Mouse (Mus musculus) gastrocnemius, adult 2 months (tissue): ENCODE data around the gene Mrpl43. TPM values are rescaled to one million over a fixed set of nuclear protein-coding genes. Genes with fewer than 3 reads are reported as not detected.
A peak's percentile ranks its signal among the peaks of the same experiment; 100 is the strongest.
"Not testable (repeated sequence)": the region's sequence is repeated elsewhere in the genome, so short reads cannot be mapped to it uniquely, and the experiment has no call there.

Experiments used
- DNase-seq: peaks from one replicate; pipeline ENCODE4 v3.0.0; 2022
- H3K27ac ChIP-seq: fragments of 200-600 bp; 2 replicates; pipeline ENCODE4 v1.8.1; 2022; ENCODE audit warnings: mild to moderate bottlenecking
- H3K4me3 ChIP-seq: fragments of 200-600 bp; 2 replicates; pipeline ENCODE4 v1.8.1; 2022; ENCODE audit warnings: mild to moderate bottlenecking, moderate library complexity
- CTCF ChIP-seq: fragments of 200-600 bp; IDR thresholded peaks from 2 replicates; pipeline ENCODE4 v1.8.1; 2022; ENCODE audit warnings: antibody characterized with exemption, mild to moderate bottlenecking, moderate library complexity
- intact Hi-C: fragments of 180-260 bp; cut with DNase I; formaldehyde crosslinking; loops from one replicate; pipeline ENCODE4 v1.15.1; 2025
- total RNA-seq, 2 experiments: library from RNA; stranded (reverse); gene quantifications; 2 replicates each; pipeline ENCODE4 v1.2.3; 2021

Gene Mrpl43
- total RNA-seq, 2 experiments from 2014 or later, result 31.0 to 42.5 TPM

DNA sequence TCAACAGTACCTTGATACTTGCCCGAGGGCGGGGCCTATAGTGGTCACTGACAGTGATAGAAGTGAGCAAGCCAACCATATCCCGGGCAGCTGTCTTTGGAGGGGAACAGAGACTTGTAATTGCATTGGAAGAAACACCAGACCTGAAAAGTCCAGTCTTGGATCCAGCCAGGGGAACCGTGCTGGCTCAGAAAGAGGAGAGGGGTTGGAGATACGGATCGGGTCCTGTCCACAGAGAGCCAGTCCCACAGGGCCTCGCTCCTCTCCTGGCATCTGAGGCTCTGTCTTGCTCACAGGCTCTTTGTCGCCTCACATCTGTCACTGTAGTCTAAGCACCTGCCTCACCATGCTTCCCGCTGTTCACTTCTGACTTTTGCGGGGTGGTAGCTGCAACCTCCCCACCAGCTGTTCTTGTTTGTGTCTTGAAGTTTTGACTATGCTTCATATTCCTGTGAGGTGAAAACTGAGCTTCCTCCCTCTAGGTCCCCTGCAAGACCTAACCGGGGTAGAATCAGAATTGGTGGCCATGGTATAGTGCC is 38.2 kb upstream of the Mrpl43 start:
- no peak for TF ChIP-seq CTCF
- H3K4me3 ChIP-seq, result peak overlapping the region; percentile 76

DNA sequence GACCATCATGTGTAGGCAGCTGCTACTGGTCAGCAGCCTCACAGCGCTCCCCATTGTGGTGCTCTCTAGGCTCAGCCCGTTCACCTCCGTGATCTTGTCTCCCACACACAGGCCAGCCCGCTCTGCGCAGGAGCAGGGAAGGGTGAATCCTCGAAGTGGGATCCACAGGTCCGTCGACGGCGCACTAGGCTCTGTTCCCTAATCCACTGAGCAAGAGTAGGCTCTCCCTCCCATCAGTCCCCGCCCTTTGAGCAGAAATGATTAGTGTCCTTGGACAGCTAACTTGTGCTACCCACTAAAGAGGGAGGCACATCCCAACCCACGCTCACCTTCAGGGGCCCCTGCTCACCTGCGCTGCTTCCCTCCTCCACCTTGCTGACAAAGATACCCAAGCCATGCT is 34.0 kb upstream of the Mrpl43 start:
- H3K4me3 ChIP-seq, result no peak overlapping the region
- DNase-seq, result peak; percentile 16
- no peak for TF ChIP-seq CTCF
- peak overlapping the region; percentile 24 for H3K27ac ChIP-seq
- intact Hi-C loops, result no loop called here

More for the DNA sequence above, 38.2 kb upstream of the Mrpl43 start:
- peak; percentile 71 for DNase-seq
- intact Hi-C loops, result no loop called here
- peak overlapping the region; percentile 99 for H3K27ac ChIP-seq

DNA sequence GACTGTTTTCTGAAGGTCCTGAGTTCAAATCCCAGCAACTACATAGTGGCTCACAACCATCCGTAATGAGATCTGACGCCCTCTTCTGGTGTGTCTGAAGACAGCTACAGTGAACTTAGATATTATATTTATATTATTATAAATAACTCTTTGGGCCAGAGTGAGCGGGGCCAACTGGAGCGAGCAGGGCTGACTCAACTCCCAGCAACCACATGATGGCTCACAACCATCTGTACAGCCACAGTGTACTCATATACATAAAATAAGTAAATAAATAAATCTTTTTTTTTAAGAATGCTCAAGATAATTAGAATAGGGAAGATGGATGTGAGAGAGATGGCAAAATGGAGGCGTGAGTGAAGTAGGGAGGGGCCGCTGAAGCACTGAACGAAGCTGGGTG is 32.0 kb upstream of the Mrpl43 start:
- intact Hi-C loops, DNase-seq, H3K27ac ChIP-seq, H3K4me3 ChIP-seq: not testable (repeated sequence)

DNA sequence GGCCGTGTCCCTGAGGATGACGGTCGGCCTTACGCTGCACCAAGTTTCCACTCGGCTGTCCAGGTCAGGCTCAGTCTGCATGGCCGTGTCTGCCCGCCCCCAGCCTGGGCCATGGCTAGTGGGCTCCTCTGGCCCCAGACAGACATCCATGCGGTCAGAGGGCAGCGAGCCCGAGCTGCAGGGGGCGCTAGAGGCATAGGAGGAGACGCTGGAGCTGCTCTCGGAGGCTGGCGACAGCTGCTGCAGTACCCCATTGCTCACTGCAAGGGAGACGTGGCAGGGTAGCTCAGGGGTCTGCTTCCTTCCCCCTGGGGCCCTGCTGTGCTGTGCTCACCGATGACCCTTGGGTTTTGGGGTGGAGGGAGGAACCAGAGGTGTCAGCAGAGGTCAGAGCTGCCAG is 30.6 kb upstream of the Mrpl43 start:
- intact Hi-C loops, result loop anchor here (1.0 kb wide), 1 partner anchor 27 kb away; no protein-coding TSS in a partner anchor

DNA sequence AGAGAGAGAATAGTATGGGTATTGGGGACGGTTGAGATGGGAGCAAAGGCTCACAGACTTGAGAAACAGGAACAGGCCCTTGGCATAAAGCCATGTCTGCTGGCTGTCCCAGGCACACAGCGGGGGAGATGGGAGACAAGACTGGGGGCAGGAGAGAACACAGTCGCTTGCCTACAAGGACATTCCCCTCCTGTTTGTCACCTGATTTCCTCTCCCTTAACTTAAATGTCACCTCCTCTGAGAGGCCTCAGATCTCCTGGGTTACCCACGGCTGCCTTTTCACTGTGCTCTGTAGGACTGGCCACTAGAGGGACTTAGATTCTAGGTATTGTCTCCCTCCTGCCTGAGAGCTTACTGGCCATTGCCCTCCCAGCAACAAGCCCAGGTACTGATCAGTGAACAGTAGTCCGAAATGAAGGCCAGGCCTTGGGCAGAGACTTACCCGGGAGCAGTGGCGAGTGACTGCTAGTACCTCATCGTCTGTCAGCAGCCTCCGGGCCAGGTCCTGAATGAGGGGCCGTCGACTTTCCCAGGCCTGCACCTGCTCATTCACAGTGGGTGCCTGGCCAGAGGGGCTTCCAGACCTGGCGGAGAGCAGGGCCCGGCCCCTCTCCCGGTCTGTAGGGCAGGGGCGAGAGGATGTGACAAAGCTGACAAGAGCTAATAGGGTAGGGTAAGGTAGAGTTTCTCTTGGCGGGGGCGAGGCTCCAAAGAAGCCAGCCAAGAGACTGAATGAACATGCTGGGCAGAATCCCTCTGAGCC is 26.5 kb upstream of the Mrpl43 start:
- TF ChIP-seq CTCF, result peak; percentile 54
- peak; percentile 50 for DNase-seq
- intact Hi-C loops, result no loop called here
- Histone ChIP-seq H3K27ac (peak overlapping the region; percentile 63), H3K4me3 (no peak overlapping the region)

More for the DNA sequence above, 30.6 kb upstream of the Mrpl43 start:
- no peak overlapping the region for H3K4me3 ChIP-seq
- peak; percentile 84 for TF ChIP-seq CTCF
- peak; percentile 90 for DNase-seq
- H3K27ac ChIP-seq, result peak overlapping the region; percentile 21; the same call in 1 of the 2 replicates

DNA sequence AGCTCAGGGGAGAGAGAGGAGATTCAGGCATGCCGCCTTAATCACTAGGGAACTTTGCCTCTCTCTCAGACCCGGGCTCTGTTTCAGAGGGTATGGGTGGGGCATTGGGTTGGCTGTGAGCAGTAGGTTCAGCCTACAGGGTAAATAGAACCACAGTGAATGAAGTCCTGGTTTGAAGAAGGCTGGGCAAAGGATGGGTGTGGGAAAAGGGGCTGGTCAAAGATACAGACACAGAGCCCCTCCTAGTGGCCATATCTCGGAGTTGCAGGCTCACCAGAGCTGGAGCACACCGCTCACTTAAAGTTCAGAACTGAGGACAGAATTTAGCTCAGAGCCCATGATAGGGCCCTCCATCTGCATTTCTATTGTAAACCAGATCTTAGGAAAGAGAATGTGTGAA is 25.5 kb upstream of the Mrpl43 start:
- H3K27ac ChIP-seq, result peak overlapping the region; percentile 63
- no peak overlapping the region for H3K4me3 ChIP-seq
- intact Hi-C loops, result loop anchor here (1.0 kb wide), 1 partner anchor 19 kb away; no protein-coding TSS in a partner anchor
- peak; percentile 84 for DNase-seq
- peak; percentile 95 for TF ChIP-seq CTCF

DNA sequence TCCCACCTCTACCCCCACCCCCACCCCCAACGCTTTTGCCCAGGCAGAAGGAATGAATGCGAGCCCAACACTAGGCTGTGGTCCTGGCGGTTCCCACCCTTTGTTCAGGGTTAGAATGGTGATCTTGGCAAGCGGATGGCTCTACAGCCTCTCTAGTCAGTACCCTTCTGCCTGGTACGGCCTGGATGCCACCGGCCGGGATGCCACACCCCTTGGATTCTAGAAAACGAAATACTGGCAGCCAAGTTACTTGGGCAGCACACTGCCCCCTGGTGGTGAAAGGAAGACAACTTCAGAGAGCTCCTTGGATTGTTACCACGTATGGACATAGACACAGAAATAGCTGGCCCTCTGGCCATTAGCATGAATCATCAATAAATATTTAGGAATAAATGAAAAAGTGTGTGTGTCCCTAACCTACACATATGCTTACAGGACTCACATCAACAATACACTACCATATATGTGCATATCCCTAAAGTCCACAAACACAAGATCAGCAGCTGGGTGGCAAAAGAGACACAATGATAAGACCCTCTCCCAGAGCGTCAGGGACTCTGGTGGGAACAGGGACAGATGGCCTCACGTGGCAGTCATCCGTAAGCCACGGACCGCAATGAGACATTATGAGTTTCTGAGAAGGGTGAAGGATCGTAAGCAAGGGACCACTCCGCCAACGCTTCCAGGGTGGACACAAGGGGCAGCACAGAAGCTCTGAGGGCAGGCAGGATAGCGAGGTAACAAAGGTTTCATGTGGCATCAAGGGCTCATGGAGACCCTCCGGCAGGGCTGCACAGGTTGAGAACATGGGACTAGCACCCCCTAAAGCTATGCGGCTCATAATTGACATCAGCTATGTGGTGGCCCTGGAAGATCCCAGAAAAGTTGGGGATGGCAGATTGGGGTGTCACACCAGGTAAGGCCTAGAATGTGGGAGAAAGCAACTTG is 24.8 kb upstream of the Mrpl43 start:
- Histone ChIP-seq H3K4me3 (peak overlapping the region; percentile 58), H3K27ac (peak overlapping the region; percentile 63)
- intact Hi-C loops, result loop anchor here (1.0 kb wide), 1 partner anchor 19 kb away; no protein-coding TSS in a partner anchor
- peak; percentile 87 for TF ChIP-seq CTCF
- peak; percentile 85 for DNase-seq

DNA sequence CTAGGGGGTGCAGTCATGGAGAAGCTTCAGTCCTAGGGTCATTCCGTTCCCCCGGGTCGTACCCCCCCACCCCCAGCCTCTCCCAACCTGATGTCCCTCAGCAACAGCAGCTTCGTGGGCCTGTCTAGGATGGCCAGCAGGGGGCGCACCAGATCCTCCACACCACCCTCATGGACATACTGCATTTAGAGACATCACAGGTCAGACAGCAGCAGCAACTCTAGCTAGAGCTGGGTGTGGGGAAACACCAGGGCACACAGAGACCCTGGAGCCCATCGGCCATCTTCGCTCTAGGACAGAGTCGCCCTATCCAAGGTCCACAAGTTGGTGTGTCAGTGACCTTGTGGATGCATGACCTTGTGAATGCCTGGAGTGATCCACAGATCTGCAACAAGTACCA is 23.9 kb upstream of the Mrpl43 start:
- intact Hi-C loops, result no loop called here
- TF ChIP-seq CTCF, result peak; percentile 76
- peak overlapping the region; percentile 86 for H3K27ac ChIP-seq

DNA sequence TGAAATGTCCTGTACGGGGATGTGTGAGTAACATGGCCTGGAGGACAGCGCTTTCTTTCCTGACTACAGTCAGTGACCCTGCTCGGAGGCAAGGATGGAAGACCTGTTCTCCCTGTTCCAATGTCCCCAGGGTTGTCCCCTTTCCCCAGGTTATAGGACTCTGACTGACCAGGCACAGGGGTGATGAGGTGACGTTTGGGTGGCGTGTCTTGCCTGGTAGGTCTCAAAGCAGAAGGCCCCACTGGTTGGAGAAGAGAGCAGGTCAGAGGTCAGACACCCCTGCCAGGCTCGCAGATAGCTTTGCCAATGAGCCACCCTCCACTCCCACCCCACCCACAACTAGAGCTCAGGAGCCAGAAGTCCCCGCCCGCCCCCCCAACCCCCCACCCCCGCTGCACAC is 23.3 kb upstream of the Mrpl43 start:
- DNase-seq, result peak; percentile 31
- TF ChIP-seq CTCF, result no peak
- Histone ChIP-seq H3K27ac (peak overlapping the region; percentile 86; the same call in 1 of the 2 replicates), H3K4me3 (no peak overlapping the region)
- intact Hi-C loops, result no loop called here

More for the DNA sequence above, 23.9 kb upstream of the Mrpl43 start:
- DNase-seq, result peak; percentile 84
- H3K4me3 ChIP-seq, result no peak overlapping the region

DNA sequence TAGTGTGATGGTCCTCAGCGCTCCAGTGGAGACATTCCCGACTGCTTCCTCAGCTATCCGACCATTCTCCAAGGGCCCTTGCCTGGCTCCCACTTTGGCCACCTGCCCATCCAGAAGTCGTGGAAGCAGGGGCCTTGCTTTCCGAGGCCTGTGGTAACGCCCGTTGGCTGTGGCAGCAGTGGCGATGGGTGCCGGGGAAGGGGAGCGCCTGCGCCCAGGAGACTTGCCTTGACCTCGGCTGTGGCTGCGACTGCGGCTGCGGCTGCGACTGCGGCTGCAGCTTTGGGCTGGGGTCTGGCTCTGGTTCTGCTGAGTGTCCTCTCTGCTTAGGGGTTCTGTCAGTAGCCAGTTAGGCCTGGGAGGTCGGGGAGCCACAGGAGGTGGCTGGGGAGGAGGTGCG is 22.5 kb upstream of the Mrpl43 start:
- peak; percentile 54 for DNase-seq
- peak overlapping the region; percentile 86 for H3K27ac ChIP-seq
- H3K4me3 ChIP-seq, result no peak overlapping the region
- no peak for TF ChIP-seq CTCF
- intact Hi-C loops, result no loop called here

DNA sequence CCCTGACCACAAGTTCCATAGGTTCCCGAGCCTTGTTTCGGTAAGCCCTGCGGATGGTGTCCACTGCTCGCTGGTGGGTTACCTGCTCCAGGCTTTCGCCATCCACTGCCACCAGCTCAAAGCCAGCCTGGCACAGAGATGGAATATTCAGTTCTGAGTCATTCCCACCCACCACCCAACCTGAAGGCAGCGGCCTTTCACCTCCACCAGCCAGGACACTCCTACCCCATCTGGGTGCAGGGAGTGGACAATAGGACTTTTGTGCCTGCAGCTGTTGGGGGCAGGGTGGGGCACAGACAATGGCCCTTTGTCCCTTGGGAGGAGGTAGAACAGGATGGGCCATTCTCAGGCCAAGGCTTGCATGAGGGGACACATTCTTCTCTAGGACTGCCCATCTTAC is 21.6 kb upstream of the Mrpl43 start:
- intact Hi-C loops, result no loop called here
- no peak for TF ChIP-seq CTCF
- H3K27ac ChIP-seq, result peak overlapping the region; percentile 86
- peak; percentile 46 for DNase-seq
- H3K4me3 ChIP-seq, result no peak overlapping the region

DNA sequence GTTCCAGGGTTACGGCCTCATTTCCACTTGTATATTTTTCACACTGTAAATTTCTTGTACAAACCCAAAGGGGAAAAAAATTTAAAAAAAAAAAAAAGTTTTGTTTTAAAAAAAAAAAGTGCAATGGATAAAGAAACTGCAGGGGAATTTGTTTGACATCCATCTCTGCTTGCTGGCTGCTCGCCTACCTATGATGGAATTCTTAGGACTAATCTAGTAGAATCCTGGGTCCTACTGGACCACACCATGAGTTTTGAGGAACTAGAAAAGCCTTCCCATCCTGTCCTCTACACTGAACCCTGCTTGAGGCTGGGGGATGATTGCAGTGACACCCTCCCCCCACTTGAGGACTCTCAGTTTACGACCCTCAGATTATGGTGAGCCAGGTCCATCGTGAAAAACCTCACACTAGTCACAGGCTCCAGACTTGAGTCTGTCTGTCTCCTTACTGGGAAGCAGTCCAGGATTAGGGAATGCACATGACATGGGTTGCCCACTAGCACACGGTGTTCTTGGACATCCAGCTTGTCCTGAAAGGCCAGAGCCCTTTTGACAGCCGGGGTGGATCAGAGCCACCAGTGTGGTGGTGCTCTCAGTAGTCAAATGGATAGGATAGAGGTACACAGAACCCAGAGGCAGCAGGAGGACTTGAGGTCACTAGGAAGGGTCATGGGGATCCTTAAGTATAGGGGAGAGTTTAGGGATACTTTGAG is 20.9 kb upstream of the Mrpl43 start:
- no peak for TF ChIP-seq CTCF
- DNase-seq, result peak; percentile 82
- intact Hi-C loops, result no loop called here
- Histone ChIP-seq H3K27ac (peak overlapping the region; percentile 86), H3K4me3 (no peak overlapping the region)
